Mouse (Mus musculus) ovary, postnatal 14 days (tissue): ENCODE measurements around the gene Kdm5c.
"Not testable (repeated sequence)": the region's sequence is repeated elsewhere in the genome, so short reads cannot be mapped to it uniquely, and the experiment has no call there.

Experiments
- DNase-seq: peaks from one replicate; pipeline ENCODE4 v3.0.0; 2022; ENCODE audit warnings: low spot score

The Kdm5c gene

DNA sequence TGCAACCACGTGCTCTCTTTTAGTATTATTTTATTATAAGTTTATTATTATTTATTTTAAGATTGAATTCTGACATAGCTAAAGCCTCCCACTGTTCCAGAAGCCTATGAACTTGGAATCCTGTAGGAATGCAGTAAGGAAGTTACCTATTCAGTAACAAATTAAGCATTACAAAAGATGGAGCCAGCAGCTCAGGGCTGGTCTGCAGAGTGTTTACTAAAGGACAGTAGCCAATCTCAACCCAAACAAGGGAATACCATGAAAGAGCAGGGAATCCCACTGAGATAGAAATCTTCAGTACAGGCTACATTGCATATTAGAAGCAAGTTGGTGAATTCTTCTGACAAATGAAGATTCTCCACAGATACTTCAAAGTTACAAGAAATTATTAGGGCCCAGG lies 54.2 kb downstream of the Kdm5c start:
- not testable (repeated sequence) for DNase-seq

GRCm38 (mm10) chrX:152306224-152306623 lies 73.4 kb downstream of the Kdm5c start:
- no peak for DNase-seq

DNA sequence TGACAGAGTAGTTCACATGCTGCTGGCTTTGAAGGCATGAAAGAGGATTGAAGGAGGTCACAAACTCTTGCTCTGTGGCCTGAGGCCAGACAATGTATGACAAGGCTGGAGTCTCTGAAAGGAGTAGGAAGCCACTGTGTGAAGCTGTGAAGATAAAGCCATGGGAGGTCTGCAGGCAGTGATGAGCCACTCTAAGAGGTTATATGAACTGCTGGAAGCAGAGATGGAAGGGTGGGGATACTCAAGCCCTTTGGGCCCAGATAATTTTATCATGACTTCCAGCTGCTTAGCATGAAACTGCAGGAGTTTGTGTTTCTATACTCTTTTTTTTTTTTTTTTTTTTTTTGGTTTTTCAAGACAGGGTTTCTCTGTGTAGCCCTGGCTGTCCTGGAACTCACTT lies 74.6 kb downstream of the Kdm5c start:
- no peak for DNase-seq

DNA sequence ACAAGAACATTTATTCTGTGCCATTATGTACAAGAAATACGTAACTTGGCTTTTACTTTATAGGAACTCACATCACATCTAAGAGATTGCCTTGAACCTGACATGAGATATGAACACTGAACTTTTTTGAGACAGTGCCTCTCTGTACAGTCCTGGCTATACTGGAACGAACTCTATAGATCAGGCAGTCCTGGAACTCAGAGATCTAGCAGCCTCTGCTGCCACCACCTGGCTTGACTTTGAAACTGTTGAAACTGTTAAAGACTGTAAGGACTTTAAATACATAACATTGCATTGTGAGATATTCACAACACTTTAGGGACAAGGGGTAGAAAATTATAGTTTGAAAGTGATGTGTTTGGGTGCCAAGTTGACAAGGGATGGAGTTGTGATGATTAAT lies 75.1 kb downstream of the Kdm5c start:
- peak; percentile 23 for DNase-seq

- no peak for DNase-seq
Observed at GRCm38 (mm10) chrX:152320535-152320934, 87.7 kb downstream of the Kdm5c start.

GRCm38 (mm10) chrX:152322776-152323175 lies 90.0 kb downstream of the Kdm5c start:
- DNase-seq, result no peak

DNA sequence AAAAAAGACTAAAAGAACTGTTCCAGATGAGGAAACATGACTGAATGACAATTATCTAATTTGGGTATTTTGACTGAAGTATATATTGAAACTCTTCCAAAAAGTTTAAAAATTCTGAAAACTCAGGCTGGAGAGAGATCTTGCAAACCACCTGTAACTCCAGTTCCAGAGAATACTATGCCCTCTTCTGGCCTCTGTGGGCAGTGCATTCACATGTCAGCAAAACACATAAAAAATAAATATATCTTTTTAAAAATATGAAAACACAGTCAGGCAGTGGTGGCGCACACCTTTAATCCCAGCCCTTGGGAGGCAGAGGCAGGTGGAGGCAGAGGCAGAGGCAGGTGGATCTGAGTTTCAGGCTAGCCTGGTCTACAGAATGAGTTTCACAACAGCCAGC lies 90.8 kb downstream of the Kdm5c start:
- DNase-seq, result no peak
